Mouse (Mus musculus) spleen, postnatal 4 days (tissue): ENCODE measurements around the gene Tmem19.
A peak's percentile ranks its signal among the peaks of the same experiment; 100 is the strongest.

Experiments used
- DNase-seq, 2 experiments: peaks; one replicate each; pipeline ENCODE4 v3.0.0; 2022; ENCODE audit warnings: low spot score in 2 of 2

The Tmem19 gene

DNA sequence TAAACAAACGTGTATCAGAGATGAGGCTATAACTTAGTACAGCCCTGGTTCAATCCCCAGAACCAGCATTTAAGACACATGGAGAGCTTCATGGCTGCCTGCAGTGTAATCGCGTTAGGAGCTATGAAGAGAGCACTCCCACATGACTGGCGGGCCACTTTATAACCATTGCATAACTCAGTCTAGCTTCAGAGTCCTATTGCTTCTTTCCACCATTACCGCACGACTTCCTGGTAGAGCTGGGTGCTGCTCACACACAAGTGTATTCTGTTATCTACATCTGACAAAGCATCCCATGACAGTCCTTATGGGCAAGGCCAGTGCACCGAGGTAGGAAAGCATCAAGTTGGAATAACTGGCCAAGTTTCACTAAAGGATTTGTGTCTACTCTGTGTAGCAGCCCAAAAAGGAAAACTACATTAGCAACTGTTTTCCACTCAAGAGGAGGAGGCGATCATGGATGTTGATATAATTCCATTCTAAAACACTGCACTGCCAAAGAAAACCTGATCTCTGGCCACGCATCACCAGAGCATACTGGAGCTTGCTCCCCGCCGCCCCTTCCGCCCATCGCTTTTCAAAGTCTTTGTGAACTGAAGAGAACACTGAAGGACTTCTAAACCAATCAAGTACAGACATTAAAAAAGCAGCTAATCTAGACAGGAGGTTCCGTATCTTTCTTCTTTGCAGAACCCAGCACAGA is 50.9 kb downstream of the Tmem19 start:
- no peak for DNase-seq

DNA sequence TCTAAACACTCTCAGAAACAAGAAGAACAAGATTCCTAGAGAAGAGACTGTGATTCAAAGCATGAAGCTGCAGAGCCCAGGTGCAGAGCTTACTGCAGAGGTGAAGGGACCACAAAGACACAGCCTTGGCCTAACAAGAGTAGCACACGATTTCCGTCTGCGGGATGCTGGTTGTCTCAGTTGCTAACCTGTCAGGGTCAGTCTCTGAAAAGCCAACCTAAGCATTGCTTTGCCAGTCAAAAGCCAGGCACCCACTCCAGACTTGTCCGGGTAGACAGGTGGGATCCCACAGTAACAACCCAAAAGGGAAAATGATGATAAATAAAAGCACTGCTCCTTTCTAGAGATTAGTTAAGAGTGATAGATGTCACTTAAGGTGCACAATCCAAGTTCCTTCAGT is 53.1 kb downstream of the Tmem19 start:
- no peak for DNase-seq

DNA sequence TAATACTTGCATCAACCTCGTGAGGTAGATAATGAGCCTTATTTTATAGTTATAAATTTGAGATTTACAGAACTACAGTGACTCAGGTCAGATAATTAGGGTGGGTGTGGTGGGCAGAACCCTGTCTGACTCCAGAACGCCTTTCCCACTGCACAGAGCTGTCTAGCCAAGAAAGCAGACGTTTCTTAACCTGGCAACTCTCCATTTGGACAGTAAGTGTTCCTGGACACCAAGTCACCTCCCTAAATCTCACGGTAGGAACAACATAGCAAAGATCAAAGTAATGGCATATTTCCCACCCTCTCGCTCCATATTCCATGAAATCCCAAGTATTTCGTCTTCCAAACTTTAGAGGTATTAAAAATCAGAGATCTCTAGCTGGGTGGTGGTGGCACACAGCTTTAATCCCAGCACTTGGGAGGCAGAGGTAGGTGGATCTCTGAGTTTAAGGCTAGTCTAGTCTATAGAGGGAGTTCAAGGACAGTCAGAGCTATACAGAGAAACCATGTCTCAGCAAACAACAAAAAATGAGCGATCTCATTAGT is 54.9 kb downstream of the Tmem19 start:
- no peak for DNase-seq

DNA sequence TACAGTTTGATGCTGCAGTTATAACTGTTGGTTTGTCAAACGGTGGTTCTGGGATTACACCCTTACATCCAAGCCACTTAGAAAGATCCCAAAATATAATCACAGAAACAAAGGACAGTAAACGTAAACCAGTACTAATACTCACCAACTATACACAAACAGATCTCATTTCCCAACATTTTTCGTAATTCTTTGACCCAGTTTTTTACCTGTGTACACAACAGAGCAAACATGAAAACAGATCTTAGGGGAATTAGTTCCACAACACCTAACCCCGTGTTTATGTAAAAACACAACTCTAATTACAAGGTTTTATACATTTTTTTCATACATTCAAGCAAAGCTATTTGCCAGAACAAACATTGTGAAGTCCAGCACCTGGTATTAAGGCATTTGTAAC is 63.6 kb downstream of the Tmem19 start:
- no peak for DNase-seq

DNA sequence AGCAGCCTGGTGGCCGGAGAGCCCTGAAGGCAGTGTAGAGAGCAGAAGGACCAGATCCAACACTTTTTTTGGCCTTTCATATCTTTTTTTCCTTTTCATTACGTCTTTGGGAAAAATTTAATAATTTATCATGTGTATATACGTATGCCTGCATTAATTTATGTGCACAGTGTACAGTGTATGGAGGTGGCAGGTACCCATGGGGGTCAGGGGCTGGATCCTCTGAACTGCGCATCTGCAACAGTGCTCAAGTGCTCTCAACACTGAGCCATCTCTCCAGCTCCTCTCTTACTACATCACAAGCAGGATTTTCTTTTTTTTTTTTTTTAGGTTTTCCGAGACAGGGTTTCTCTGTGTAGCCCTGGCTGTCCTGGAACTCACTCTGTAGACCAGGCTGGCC is 64.7 kb downstream of the Tmem19 start:
- DNase-seq: no peak

DNA sequence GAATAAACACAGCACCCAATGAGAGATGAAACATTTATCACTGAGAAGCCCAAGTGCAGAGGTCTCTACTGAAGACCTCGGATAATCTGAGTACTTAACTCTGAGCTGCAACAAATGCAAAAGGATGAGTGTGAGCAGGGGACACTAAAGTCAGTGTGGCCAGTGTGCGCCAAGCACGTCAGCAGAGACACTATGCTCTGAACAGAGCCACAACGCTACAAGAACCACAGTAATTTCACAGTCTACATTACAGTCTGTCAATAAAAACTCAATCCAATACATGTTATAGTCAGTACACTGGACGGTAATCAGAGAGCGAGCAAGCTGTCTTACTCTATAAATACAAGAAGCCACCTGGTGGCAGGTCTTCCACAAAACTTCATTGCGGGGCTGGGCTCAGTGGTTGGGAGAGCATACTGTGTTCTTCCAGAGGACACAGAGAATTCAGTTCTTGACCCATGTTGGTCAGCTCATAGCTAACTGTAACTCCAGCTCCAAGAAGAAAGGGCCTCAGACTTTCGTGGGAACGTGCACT is 65.8 kb downstream of the Tmem19 start:
- DNase-seq: no peak

DNA sequence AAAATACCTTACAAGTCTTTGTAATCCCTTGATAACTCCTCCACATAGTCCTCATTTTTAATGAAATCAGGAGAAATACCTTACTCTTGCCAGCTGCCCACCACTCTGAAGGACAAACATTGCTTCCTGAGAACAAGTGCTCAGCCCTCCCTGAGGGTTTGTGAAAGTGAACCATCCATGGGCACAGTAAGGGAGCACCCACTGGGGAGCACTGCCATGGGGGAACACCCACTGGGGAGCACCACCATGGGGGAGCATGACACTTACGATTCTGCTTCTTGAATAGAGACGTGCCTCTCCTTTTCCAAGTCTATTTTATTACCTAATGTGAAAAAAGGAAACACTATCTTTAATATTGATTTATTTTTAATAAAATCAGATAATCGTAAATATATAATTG is 67.1 kb downstream of the Tmem19 start:
- no peak for DNase-seq

DNA sequence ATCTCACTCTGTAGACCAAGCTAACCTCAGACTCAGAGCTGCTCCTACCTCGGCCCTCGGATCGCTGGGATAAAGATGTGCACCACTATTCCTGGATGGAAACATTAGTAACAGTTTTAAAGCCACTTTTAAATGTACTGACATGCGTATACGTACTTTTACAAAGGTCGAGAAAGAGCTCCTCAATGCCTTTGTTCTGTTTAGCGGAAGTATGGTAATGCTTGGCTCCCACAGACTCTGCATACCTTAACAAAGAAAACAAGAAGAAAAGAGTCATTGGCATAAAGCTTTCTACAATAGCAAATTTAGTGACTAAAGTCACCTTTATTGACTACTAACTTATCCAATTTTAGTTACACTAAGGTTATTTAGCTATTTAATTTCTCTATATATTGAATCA is 67.6 kb downstream of the Tmem19 start:
- no peak for DNase-seq

DNA sequence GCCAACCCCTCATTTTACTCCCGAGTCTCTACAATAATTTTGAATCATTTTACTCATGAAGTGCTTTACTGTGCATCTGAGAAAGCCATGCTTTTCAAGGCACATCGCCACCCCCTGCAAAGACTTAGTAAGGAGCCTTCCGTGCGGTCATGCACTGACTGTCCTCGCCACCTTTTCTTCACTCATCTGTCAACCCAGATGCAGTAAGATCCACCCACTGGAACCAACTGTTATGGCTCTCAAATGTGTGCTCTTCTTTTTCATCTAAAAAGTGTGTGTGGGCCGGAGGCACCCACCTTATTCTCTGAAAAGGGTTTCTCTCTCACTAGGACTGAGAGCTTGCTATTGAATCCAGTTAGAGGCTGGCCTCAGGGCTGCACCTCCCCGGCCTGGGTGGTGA is 68.4 kb downstream of the Tmem19 start:
- no peak for DNase-seq

DNA sequence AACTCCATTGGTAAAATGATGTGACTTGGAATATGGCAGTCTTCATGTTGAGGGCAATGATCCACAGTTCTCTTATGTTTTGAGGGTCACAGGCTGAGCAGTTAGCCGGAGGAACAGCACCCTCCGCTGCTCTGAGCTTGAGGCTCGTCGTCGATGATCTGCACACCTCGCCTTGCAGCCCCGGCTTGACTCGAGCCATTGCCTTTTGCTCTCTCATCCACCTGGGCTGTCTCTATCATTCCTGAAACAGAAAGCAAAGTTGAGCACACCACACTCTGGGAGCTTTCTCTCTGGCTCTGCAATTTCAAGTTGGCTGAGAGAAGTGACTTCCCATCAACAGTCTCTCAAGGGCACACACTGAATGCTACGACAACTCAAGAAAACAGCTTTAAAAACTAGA is 71.6 kb downstream of the Tmem19 start:
- peak in 1 of 2 experiments; percentile 51 for DNase-seq
